Mouse (Mus musculus) neural tube, embryonic 14.5 days (tissue): ENCODE results near the gene Slc8b1. TPM values are rescaled to one million over a fixed set of nuclear protein-coding genes. Genes with fewer than 3 reads are reported as not detected.

Source experiments
- ATAC-seq: fragments of 200-750 bp; cut with Nextera tagmentation; 2 replicates; pipeline ENCODE4 v1.8.0; 2017; ENCODE audit warnings: low read depth, mild to moderate bottlenecking, moderate TSS enrichment, moderate library complexity
- H3K27ac ChIP-seq: fragments of 300-500 bp; sonication (generic); 2 replicates; pipeline ENCODE4 v1.5.1; 2014; ENCODE audit warnings: low read depth, mild to moderate bottlenecking, control low read depth, low read length, moderate library complexity, mixed read lengths
- H3K27me3 ChIP-seq: fragments of 300-500 bp; sonication (generic); 2 replicates; pipeline ENCODE4 v1.6.1; 2014; ENCODE audit warnings: low read length; ENCODE audit not compliant: control insufficient read depth, insufficient read depth
- H3K36me3 ChIP-seq: fragments of 300-500 bp; sonication (generic); 2 replicates; pipeline ENCODE4 v1.6.1; 2014; ENCODE audit warnings: low read length, mixed read lengths; ENCODE audit not compliant: control insufficient read depth, insufficient read depth
- H3K4me1 ChIP-seq: fragments of 300-500 bp; sonication (generic); 2 replicates; pipeline ENCODE4 v1.6.1; 2014; ENCODE audit warnings: low read length; ENCODE audit not compliant: control insufficient read depth, insufficient read depth
- H3K4me2 ChIP-seq: fragments of 300-500 bp; sonication (generic); 2 replicates; pipeline ENCODE4 v1.6.1; 2014; ENCODE audit warnings: mild to moderate bottlenecking, low read depth, low read length, control low read depth
- H3K4me3 ChIP-seq: fragments of 300-500 bp; sonication (generic); 2 replicates; pipeline ENCODE4 v1.5.1; 2014; ENCODE audit warnings: low read depth, low read length, control low read depth, mixed read lengths
- H3K9ac ChIP-seq: fragments of 300-500 bp; sonication (generic); replicated peaks from 2 replicates; pipeline ENCODE4 v1.6.1; 2014; ENCODE audit warnings: low read depth, mild to moderate bottlenecking, control low read depth, low read length, mixed read lengths
- H3K9me3 ChIP-seq: fragments of 300-500 bp; sonication (generic); 2 replicates; pipeline ENCODE4 v1.6.1; 2016; ENCODE audit warnings: low read length; ENCODE audit not compliant: control insufficient read depth
- WGBS: fragments of 180-500 bp; shearing (Covaris S2); extraction: QIAGEN DNeasy Blood & Tissue Kit; methylation state at CpG from one replicate; pipeline ENCODE4 v1.1.7; 2014; 5-methylcytosine and 5-hydroxymethylcytosine counted together
- polyA plus RNA-seq: library from polyadenylated mRNA; unstranded; fragments of >200 nt; fragmentation: Nextera tagmentation; extraction: Ambion mirVana; gene quantifications from 2 replicates; pipeline ENCODE4 v1.2.1, GENCODE M21; 2014

The Slc8b1 gene
- polyA plus RNA-seq, 1 experiment from 2014 or later: 0.95 TPM

DNA sequence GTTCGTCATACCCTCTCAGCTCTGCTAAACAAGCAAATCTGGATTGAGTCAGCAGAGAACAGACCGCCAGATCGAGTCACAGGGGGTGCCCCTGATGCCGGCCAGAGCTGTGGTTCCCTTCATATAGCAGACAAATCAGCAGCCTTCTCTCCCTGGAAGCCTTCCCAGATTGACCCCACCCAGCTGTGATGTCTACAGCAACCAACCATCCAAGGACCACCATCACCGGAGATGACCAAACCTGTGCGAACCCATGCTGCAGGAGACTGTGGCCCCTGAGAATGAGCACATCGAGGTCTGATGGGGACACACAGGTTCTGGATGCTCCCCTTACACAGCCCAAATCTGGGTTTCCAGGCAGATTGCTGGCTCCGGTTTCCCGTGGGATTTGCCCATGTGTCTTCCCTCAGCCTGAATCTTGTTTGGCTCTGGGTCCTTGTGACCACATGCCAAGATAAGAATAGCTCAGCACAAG, 8.8 kb upstream of the Slc8b1 start:
- 69% methylated on average over 9 of the region's 9 CpGs for WGBS
- peak overlapping the region; percentile 92 for H3K4me3 ChIP-seq
- no peaks in the 10 kb centered on the region for H3K9me3 ChIP-seq
- no peak overlapping the region for H3K27ac ChIP-seq
- peak overlapping the region; percentile 93 for H3K4me2 ChIP-seq
- H3K36me3 ChIP-seq: no peaks in the 10 kb centered on the region
- peak overlapping the region; percentile 88; the same call in 1 of the 2 replicates for H3K9ac ChIP-seq
- H3K27me3 ChIP-seq: no peaks in the 10 kb centered on the region
- peaks cover 13% of the 10 kb centered on the region for H3K4me1 ChIP-seq
- no peak for ATAC-seq

DNA sequence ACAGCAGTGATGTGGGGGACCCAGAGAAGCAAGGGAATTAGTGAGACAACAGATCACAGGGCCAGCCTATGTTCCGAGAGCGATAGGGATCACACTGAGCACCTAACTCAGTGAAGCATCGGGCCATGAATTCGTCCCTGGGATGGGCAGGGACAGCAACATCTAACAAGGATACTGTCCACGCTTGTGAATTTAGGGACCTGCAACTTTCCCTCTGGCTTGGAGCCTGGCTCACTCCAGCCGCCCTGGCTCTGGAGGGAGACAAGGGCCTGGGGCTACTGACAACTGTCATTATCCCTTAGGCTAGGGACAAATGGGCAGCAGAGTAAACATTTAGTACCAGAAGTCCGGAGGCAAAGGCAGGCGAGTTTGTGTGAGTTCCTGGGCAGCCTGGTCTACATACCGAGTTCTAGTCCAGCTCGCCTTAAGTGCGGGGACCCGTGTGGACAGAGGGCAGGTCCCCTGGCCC, 8.3 kb upstream of the Slc8b1 start:
- Histone ChIP-seq H3K27ac (no peak overlapping the region), H3K4me2 (peak overlapping the region; percentile 93), H3K4me3 (peak overlapping the region; percentile 92), H3K36me3 (no peaks in the 10 kb centered on the region), H3K9ac (peak overlapping the region; percentile 88), H3K27me3 (no peaks in the 10 kb centered on the region), H3K4me1 (peaks cover 13% of the 10 kb centered on the region), H3K9me3 (no peaks in the 10 kb centered on the region)
- no peak for ATAC-seq
- 7% methylated on average over 12 of the region's 12 CpGs for WGBS

DNA sequence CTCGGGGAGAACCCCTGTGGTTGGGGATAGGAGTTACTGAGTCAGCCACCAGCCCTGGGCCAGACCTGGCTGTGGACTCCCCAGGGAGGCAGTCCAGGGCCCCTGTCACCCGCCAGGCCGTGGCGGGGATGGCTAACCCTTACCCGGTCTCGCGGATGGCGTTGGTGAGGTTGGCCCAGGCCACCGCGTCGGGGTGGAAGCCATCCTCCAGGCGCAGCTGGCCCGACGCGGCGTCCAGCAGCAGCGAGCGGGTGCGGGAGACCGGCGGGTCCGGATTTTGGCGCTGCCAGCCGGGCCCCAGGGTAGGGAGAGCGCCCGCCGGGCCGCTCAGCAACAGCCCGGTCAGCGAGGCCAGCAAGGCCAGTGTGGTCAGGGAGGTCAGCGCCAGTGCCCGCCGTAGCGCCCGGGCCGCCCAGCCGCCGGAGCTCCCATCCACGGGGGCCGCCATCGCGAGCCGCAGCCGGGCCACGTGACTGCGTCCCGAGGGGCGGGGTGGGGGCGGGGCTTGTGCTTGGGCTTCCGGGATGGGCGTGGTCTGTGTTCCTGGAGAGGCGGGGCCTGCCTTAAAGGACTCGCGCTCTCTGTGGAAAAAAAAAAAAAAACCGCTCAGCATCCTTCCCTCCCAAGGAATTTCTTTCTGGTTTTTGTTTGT, 7.7 kb upstream of the Slc8b1 start, which contains the start of gene Plbd2:
TSS of gene Plbd2 (minus strand) at position 482 of the 652 bp plus-strand sequence.
- Histone ChIP-seq H3K4me3 (peak within 1 kb of the TSS; percentile 92), H3K27ac (no peak within 1 kb of the TSS), H3K4me1 (peaks cover 13% of the 10 kb centered on the region), H3K9me3 (no peaks in the 10 kb centered on the region), H3K4me2 (peak within 1 kb of the TSS; percentile 93), H3K9ac (peak within 1 kb of the TSS; percentile 88), H3K27me3 (no peaks in the 10 kb centered on the region), H3K36me3 (no peaks in the 10 kb centered on the region)
- peak; percentile 71 for ATAC-seq
- under 1% methylated on average over 41 of the region's 55 CpGs for WGBS

DNA sequence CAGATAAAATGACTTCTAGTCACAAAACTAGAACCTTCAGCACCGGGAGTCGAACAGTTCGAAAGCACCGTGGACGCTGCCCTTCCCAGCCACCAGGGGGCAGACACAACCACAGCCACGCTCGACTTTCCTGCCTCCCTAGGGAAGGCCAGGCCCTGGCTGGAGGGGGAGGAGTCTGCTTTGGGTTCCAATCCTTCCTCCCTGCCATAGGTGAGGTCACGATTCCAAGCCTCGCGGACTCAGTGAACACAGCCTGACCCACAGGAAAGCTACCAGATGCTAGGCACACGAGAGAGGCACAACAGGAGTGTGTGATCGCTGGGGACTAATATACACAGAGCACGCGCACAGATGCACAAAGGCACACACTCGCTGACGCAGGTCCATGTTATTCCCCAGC, 5.6 kb upstream of the Slc8b1 start:
- no peaks in the 10 kb centered on the region for H3K27me3 ChIP-seq
- ATAC-seq: 0 out of 2 replicates have a peak, but pooled peaks have one; percentile 9
- no peak overlapping the region for H3K27ac ChIP-seq
- no peak overlapping the region for H3K9ac ChIP-seq
- no peak overlapping the region for H3K4me2 ChIP-seq
- 11% methylated on average over 16 of the region's 16 CpGs for WGBS
- no peaks in the 10 kb centered on the region for H3K36me3 ChIP-seq
- no peak overlapping the region for H3K4me3 ChIP-seq
- no peaks in the 10 kb centered on the region for H3K9me3 ChIP-seq
- H3K4me1 ChIP-seq: peaks cover 13% of the 10 kb centered on the region

DNA sequence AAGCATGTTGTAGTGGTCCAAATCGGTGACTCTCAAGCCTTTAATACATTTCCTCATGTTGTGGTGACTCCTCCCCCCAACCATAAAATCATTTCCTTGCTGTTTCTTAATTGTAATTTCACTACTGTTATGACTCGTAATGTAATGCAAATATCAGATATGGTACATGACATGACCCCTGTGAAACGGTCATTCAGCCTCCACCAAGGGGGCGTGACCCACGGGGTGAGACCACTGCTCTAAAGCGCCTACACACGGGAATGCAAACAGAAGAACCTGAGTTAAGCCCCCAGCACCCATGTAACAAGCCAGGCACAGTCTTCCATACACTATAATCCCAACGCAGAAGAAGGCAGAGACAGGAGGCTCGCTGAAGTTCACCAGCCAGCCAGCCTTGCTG, 5.2 kb upstream of the Slc8b1 start:
- Histone ChIP-seq H3K9ac (no peak overlapping the region), H3K27me3 (no peaks in the 10 kb centered on the region), H3K9me3 (no peaks in the 10 kb centered on the region), H3K4me3 (no peak overlapping the region), H3K4me1 (peaks cover 13% of the 10 kb centered on the region), H3K36me3 (no peaks in the 10 kb centered on the region), H3K27ac (no peak overlapping the region), H3K4me2 (no peak overlapping the region)
- WGBS: 72% methylated on average over 9 of the region's 9 CpGs
- ATAC-seq: no peak

DNA sequence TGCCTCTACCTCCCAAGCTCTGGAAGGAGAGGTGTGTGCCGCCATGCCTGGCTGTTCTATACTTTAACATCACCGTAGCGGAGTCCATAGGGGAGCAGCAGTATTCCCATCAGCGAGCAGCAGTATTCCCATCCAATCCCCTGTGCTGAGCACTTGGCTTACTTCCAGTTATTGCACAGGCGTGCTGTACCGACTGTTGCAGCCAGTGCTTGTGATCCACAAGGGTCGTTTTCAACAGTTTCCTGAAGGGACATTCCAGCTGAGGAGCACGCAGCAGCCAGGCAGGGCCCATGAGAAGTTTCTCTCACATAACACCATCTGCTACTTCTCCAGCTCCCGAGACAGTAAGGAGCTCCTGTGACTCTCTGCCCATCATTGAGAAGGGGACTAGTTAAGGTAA, 4.5 kb upstream of the Slc8b1 start:
- no peaks in the 10 kb centered on the region for H3K36me3 ChIP-seq
- H3K9ac ChIP-seq: no peak overlapping the region
- H3K4me3 ChIP-seq: no peak overlapping the region
- H3K4me1 ChIP-seq: peaks cover 17% of the 10 kb centered on the region
- H3K4me2 ChIP-seq: no peak overlapping the region
- ATAC-seq: no peak
- H3K9me3 ChIP-seq: no peaks in the 10 kb centered on the region
- 47% methylated on average over 9 of the region's 9 CpGs for WGBS
- no peaks in the 10 kb centered on the region for H3K27me3 ChIP-seq
- no peak overlapping the region for H3K27ac ChIP-seq

DNA sequence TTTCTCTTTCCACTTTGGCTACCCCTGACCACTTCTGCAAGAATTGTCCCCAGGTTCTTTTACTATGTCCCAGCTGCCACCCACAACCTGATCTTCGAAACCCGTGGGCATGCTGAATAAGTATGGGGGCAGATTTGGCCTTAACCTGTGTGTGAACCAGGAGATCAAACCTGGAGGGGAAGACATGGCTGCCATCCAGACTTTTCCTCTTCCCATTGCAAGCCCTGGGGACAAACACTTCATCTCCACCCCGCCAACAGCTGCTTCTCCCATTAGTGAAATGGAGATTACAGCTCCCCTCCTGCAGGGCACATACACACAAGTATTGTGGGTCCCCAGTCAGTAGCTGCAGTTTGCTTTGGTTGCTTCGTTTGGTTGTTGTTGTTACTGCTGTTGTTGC, 3.7 kb upstream of the Slc8b1 start:
- no peak for ATAC-seq

DNA sequence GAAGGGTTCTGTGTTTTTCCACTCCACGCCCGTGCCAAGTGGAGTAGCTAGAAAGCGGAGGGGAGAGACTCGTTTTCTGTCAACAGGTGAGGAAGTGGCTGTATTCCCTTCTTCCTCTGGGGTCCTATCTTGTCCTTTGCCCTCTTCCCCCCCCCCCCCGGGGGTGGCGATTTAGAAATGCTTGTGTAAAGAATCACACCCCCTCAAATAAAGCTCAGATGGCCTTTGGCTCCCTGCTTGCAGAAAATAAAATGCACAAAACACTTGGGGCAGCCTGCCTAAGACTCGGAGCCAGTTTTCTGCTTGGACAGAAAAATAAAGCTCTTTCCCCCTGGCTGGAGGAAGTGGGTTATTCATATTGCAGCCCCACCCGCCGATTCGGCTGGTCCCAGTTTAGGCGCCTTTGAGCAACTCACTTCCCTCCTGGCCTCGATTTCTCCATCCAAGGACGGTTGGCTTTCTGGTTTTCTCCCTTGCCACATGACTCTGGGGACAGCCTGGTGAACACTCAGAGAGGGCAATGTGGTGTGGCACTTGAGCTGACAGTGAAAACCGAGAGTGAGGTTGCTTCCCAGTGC, 764 bp downstream of the Slc8b1 start:
- Histone ChIP-seq H3K9me3 (no peaks in the 10 kb centered on the region), H3K4me3 (peak overlapping the region; percentile 34), H3K27ac (no peak overlapping the region), H3K36me3 (no peaks in the 10 kb centered on the region), H3K4me1 (0 out of 2 replicates have a peak, but pooled peaks cover 4% of the 10 kb centered on the region), H3K9ac (0 out of 2 replicates have a peak overlapping the region, but pooled peaks have one; percentile 4), H3K4me2 (peak overlapping the region; percentile 62), H3K27me3 (no peaks in the 10 kb centered on the region)
- no peak for ATAC-seq
- WGBS: 36% methylated on average over 12 of the region's 14 CpGs

More for the DNA sequence above, 3.7 kb upstream of the Slc8b1 start:
- 41% methylated on average over 4 of the region's 4 CpGs for WGBS
- Histone ChIP-seq H3K4me2 (no peak overlapping the region), H3K9me3 (no peaks in the 10 kb centered on the region), H3K27ac (no peak overlapping the region), H3K4me1 (peaks cover 12% of the 10 kb centered on the region), H3K27me3 (no peaks in the 10 kb centered on the region), H3K36me3 (no peaks in the 10 kb centered on the region), H3K4me3 (no peak overlapping the region), H3K9ac (no peak overlapping the region)

DNA sequence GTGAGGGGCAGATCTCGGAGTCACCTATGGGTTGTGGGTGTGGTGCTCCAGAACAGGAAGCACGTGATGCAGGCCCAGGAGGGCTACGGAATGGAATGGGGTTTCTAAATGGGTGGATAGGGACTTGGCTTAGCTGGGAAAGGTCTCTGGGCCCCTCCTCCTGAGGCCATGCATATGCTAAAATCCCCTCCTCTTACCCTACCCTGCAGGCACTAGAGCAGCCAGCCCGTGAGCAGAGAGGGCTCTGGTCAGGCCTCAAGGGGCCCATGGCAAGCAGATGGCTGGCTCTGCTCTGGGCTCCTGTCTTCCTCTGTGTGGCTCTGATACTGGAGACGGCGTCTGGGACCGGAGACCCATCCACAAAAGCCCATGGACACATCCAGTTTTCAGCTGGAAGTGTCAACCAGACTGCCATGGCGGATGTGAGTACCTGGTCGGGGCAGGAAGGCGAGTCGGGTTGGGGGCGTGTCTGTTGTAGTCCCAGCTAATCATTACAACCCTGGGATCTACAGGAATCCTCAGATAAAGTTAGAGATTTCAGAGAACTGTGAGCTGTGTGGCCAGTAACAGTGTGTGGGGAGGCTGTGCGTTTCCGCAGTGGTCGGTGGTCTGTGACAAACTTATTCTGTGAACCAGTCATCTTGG, 2.1 kb downstream of the Slc8b1 start:
- 0 out of 2 replicates have a peak, but pooled peaks cover 4% of the 10 kb centered on the region for H3K4me1 ChIP-seq
- no peaks in the 10 kb centered on the region for H3K27me3 ChIP-seq
- whole genome bisulfite sequencing: 39% methylated on average over 15 of the region's 15 CpGs

More for the DNA sequence above, 2.1 kb downstream of the Slc8b1 start:
- H3K27ac ChIP-seq: no peak overlapping the region
- H3K9ac ChIP-seq: no peak overlapping the region
- H3K36me3 ChIP-seq: no peaks in the 10 kb centered on the region
- H3K4me3 ChIP-seq: no peak overlapping the region
- H3K9me3 ChIP-seq: no peaks in the 10 kb centered on the region
- no peak for ATAC-seq
- no peak overlapping the region for H3K4me2 ChIP-seq
